Mouse (Mus musculus): Measurements from ENCODE around the gene Mlst8. TPM values are rescaled to one million over a fixed set of nuclear protein-coding genes. Genes with fewer than 3 reads are reported as not detected.
"Not testable (repeated sequence)": the region's sequence is repeated elsewhere in the genome, so short reads cannot be mapped to it uniquely, and the experiment has no call there.

Mlst8 gene
- total RNA-seq, 1 experiment from 2014 or later = 37.3 TPM

- no peak for DNase-seq
These were observed 10.1 kb downstream of the Mlst8 start for GRCm38 (mm10) chr17:24468636-24469246.

- no peak for DNase-seq
These were observed 15.3 kb downstream of the Mlst8 start for GRCm38 (mm10) chr17:24463374-24464133.

GRCm38 (mm10) chr17:24462932-24463331, 15.9 kb downstream of the Mlst8 start:
- no peak for DNase-seq

GRCm38 (mm10) chr17:24461580-24461979, 17.3 kb downstream of the Mlst8 start:
- DNase-seq = no peak

- not testable (repeated sequence) for DNase-seq
These were observed 23.2 kb downstream of the Mlst8 start for GRCm38 (mm10) chr17:24455523-24456206.

- peak; percentile 98 for DNase-seq
These were observed 23.9 kb downstream of the Mlst8 start for GRCm38 (mm10) chr17:24454756-24455522.

GRCm38 (mm10) chr17:24454218-24454755, 24.6 kb downstream of the Mlst8 start:
- DNase-seq = no peak

GRCm38 (mm10) chr17:24453372-24453771, 25.5 kb downstream of the Mlst8 start:
- DNase-seq = no peak

- DNase-seq = no peak
These were observed 27.7 kb downstream of the Mlst8 start for GRCm38 (mm10) chr17:24451220-24451619.

GRCm38 (mm10) chr17:24449507-24449906, 29.4 kb downstream of the Mlst8 start:
- DNase-seq = no peak

- DNase-seq = no peak
These were observed 32.3 kb downstream of the Mlst8 start for GRCm38 (mm10) chr17:24446590-24446989.

- DNase-seq = no peak
These were observed 35.5 kb downstream of the Mlst8 start for GRCm38 (mm10) chr17:24443409-24443808.

- DNase-seq = no peak
These were observed 36.2 kb downstream of the Mlst8 start, which contains the start of gene Dnase1l2 for GRCm38 (mm10) chr17:24442632-24443155. Gene Dnase1l2 (minus strand): TSS chr17:24443105.

GRCm38 (mm10) chr17:24442107-24442506, 36.8 kb downstream of the Mlst8 start:
- DNase-seq = no peak

- no peak for DNase-seq
These were observed 37.7 kb downstream of the Mlst8 start for GRCm38 (mm10) chr17:24441148-24441547.

GRCm38 (mm10) chr17:24440377-24440776, 38.5 kb downstream of the Mlst8 start:
- DNase-seq = no peak

- no peak for DNase-seq
These were observed 41.9 kb downstream of the Mlst8 start for GRCm38 (mm10) chr17:24437016-24437415.

- DNase-seq = no peak
These were observed 49.5 kb downstream of the Mlst8 start for GRCm38 (mm10) chr17:24429201-24429983.

GRCm38 (mm10) chr17:24427170-24427557, 51.7 kb downstream of the Mlst8 start:
- DNase-seq = no peak

GRCm38 (mm10) chr17:24426471-24427169, 52.3 kb downstream of the Mlst8 start, which contains the start of gene Eci1:
Gene Eci1 (plus strand): TSS chr17:24426641.
- DNase-seq = peak; percentile 98
